In the genomic region with DNA sequence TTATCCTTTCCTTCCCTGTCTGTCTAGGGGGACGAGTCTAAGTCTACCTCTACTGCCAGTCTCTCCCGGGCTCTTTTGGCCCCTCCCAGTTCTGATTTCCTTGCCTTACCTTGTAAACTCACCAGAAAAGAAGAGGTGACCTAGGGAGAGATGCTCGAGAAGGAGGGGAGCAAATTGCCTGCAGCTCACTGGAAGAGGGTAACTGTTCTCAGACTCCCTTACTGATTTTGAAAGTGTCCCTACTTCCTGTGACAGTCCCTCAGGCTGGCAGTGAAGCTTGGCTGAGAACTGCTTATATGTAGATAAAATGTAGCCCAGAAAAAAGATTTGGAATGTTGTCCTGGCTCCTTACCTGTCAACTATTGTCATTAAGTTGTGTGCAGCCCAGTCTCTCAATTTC, we compare ENCODE assay signal across 32 mouse cellular contexts.
"Had no signal": no experiment of that assay in that cellular context is flagged by ENCODE, and none has a peak within 500 bp of the region (broad histone marks: within the 10 kb centered on the region; RNA-seq: fewer than 3 reads in every experiment).

No protein-coding gene starts in this region.

- H3K27me3 ChIP-seq: limb, embryonic 12.5 days; limb, embryonic 13.5 days; limb, embryonic 15.5 days; liver, embryonic 12.5 days; liver, embryonic 13.5 days; liver, embryonic 15.5 days; lung, embryonic 15.5 days; megakaryocyte, embryonic 14.5 days; midbrain, embryonic 13.5 days; midbrain, embryonic 15.5 days; neural tube, embryonic 12.5 days had no signal

- H3K9me3 ChIP-seq: limb, embryonic 10.5 days; limb, embryonic 12.5 days; limb, embryonic 13.5 days; limb, embryonic 15.5 days; liver, embryonic 12.5 days; liver, embryonic 13.5 days; liver, embryonic 15.5 days; lung, embryonic 15.5 days; megakaryocyte, embryonic 14.5 days; midbrain, embryonic 10.5 days; midbrain, embryonic 12.5 days; midbrain, embryonic 13.5 days; midbrain, embryonic 15.5 days; neural tube, embryonic 12.5 days had no signal

- H3K27ac ChIP-seq: limb, embryonic 10.5 days; limb, embryonic 12.5 days; limb, embryonic 13.5 days; limb, embryonic 15.5 days; liver, embryonic 12.5 days; liver, embryonic 13.5 days; liver, embryonic 14.5 days; liver, embryonic 15.5 days; lung, embryonic 15.5 days; macrophage; midbrain, embryonic 10.5 days; midbrain, embryonic 12.5 days; midbrain, embryonic 13.5 days; midbrain, embryonic 15.5 days; neural tube, embryonic 12.5 days had no signal

- ATAC-seq: liver, embryonic 12.5 days; liver, postnatal 0 days; lung, postnatal 0 days; midbrain, embryonic 13.5 days; midbrain, embryonic 15.5 days; midbrain, embryonic 16.5 days had no signal

- DNase-seq: left cerebral cortex, postnatal 4 days; liver; liver, embryonic 13.5 days; liver, postnatal 0 days; lung, adult 18-20 months; lung, adult 2 months; lung, embryonic 14.5 days; lung, postnatal 10 days; lung, postnatal 14 days; lung, postnatal 36 days; lung, postnatal 4 days; midbrain, embryonic 14.5 days had no signal

- H3K36me3 ChIP-seq: limb, embryonic 10.5 days; limb, embryonic 12.5 days; limb, embryonic 13.5 days; limb, embryonic 15.5 days; liver, embryonic 12.5 days; liver, embryonic 13.5 days; liver, embryonic 15.5 days; lung, embryonic 15.5 days; midbrain, embryonic 10.5 days; midbrain, embryonic 12.5 days; midbrain, embryonic 13.5 days; midbrain, embryonic 15.5 days; neural tube, embryonic 12.5 days had no signal

- H3K4me2 ChIP-seq: limb, embryonic 12.5 days; limb, embryonic 13.5 days; limb, embryonic 15.5 days; liver, embryonic 11.5 days; liver, embryonic 12.5 days; liver, embryonic 13.5 days; liver, embryonic 15.5 days; lung, embryonic 14.5 days; lung, embryonic 15.5 days; midbrain, embryonic 11.5 days; midbrain, embryonic 12.5 days; midbrain, embryonic 13.5 days; midbrain, embryonic 15.5 days; neural tube, embryonic 12.5 days had no signal

- H3K4me3 ChIP-seq: limb, embryonic 10.5 days; limb, embryonic 12.5 days; limb, embryonic 13.5 days; limb, embryonic 15.5 days; liver, embryonic 12.5 days; liver, embryonic 13.5 days; liver, embryonic 15.5 days; lung, embryonic 15.5 days; megakaryocyte, embryonic 14.5 days; midbrain, embryonic 10.5 days; midbrain, embryonic 12.5 days; midbrain, embryonic 13.5 days; midbrain, embryonic 15.5 days; myocyte; neural tube, embryonic 12.5 days had no signal

- H3K9ac ChIP-seq: limb, embryonic 12.5 days; limb, embryonic 13.5 days; limb, embryonic 15.5 days; liver, embryonic 12.5 days; liver, embryonic 13.5 days; liver, embryonic 14.5 days; liver, embryonic 15.5 days; liver, postnatal 0 days; lung, embryonic 14.5 days; lung, embryonic 15.5 days; midbrain, embryonic 12.5 days; midbrain, embryonic 13.5 days; midbrain, embryonic 15.5 days; neural tube, embryonic 12.5 days had no signal
